Mouse (Mus musculus): ENCODE measurements around the gene Tcf19. TPM values are rescaled to one million over a fixed set of nuclear protein-coding genes. Genes with fewer than 3 reads are reported as not detected.
"Not testable (repeated sequence)": the region's sequence is repeated elsewhere in the genome, so short reads cannot be mapped to it uniquely, and the experiment has no call there.

The Tcf19 gene
- polyA plus RNA-seq, 1 experiment from 2014 or later, result 62.2 TPM

DNA sequence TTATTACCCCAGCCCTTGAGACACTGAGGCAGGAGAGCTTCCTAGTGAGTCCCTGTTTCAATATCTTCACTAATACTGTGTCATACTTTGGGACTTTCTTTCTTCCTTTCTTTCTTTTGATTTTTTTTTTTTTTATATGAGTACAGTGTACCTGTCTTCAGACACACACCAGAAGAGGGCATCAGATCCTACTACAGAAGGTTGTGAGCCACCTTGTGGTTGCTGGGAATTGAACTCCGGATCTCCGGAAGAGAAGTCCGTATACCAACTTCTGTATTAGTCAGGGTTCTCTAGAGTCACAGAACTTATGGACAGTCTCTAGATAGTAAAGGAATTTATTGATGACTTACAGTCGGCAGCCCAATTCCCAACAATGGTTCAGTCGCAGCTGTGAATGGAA, 8.3 kb downstream of the Tcf19 start:
- H3K4me2 ChIP-seq (ENCODE audit: low read depth, low read length); H3K36me3 ChIP-seq (replicated peaks; ENCODE audit: control insufficient read depth, insufficient read depth, low read depth, low read length); ATAC-seq (replicated peaks; ENCODE audit: insufficient number of reproducible peaks, low FRiP score, low TSS enrichment, low read depth); H3K4me3 ChIP-seq (ENCODE audit: low read depth, low read length); DNase-seq (ENCODE audit: low spot score); H3K27ac ChIP-seq (replicated peaks; ENCODE audit: low read depth, low read length); H3K4me1 ChIP-seq (ENCODE audit: control insufficient read depth, insufficient read depth, low read length); H3K9ac ChIP-seq (replicated peaks; ENCODE audit: low read length); H3K9me3 ChIP-seq (replicated peaks; ENCODE audit: control insufficient read depth, low read length): not testable (repeated sequence)
- WGBS, result 51% methylated on average over 4 of the region's 5 CpGs
- H3K27me3 ChIP-seq (ENCODE audit: control insufficient read depth, insufficient read depth, low read length), result peaks cover 26% of the 10 kb centered on the region

GRCm38 (mm10) chr17:35507556-35508260, 8.9 kb downstream of the Tcf19 start:
- Histone ChIP-seq H3K4me2 (ENCODE audit: low read depth, low read length) (no peak overlapping the region), H3K36me3 (replicated peaks; ENCODE audit: control insufficient read depth, insufficient read depth, low read depth, low read length) (no peaks in the 10 kb centered on the region; the same call in 1 of the 2 replicates), H3K9ac (replicated peaks; ENCODE audit: low read length) (no peak overlapping the region), H3K4me3 (ENCODE audit: low read depth, low read length) (no peak overlapping the region), H3K9me3 (replicated peaks; ENCODE audit: control insufficient read depth, low read length) (no peaks in the 10 kb centered on the region), H3K4me1 (ENCODE audit: control insufficient read depth, insufficient read depth, low read length) (no peaks in the 10 kb centered on the region), H3K27ac (replicated peaks; ENCODE audit: low read depth, low read length) (no peak overlapping the region), H3K27me3 (ENCODE audit: control insufficient read depth, insufficient read depth, low read length) (peaks cover 26% of the 10 kb centered on the region)
- ATAC-seq (replicated peaks; ENCODE audit: insufficient number of reproducible peaks, low FRiP score, low TSS enrichment, low read depth), result no peak
- 22% methylated on average over 13 of the region's 13 CpGs for WGBS
- DNase-seq (ENCODE audit: low spot score), result no peak

DNA sequence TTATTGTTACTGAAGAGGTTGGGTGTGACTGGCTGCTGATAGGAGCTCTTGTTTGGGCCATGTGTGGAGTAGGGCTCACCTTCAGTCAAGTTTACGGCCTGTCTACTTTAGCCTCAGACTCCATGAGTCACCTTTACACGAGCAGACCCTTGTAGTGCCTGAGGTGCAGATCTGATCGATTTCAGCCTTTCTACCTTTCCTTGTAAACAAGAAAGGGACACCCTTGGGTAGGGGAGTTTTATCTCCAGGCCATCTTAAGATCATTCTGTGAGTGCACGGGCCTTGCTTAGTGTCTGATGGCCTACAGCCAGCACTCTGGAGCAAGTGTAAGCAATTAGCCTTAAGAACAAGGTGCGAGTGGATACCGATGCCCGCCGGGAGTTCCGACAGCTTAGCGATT, 9.7 kb downstream of the Tcf19 start:
- Histone ChIP-seq H3K36me3 (replicated peaks; ENCODE audit: control insufficient read depth, insufficient read depth, low read depth, low read length) (no peaks in the 10 kb centered on the region), H3K9ac (replicated peaks; ENCODE audit: low read length) (no peak overlapping the region), H3K27ac (replicated peaks; ENCODE audit: low read depth, low read length) (no peak overlapping the region), H3K9me3 (replicated peaks; ENCODE audit: control insufficient read depth, low read length) (no peaks in the 10 kb centered on the region), H3K27me3 (ENCODE audit: control insufficient read depth, insufficient read depth, low read length) (peaks cover 26% of the 10 kb centered on the region), H3K4me2 (ENCODE audit: low read depth, low read length) (no peak overlapping the region), H3K4me3 (ENCODE audit: low read depth, low read length) (no peak overlapping the region), H3K4me1 (ENCODE audit: control insufficient read depth, insufficient read depth, low read length) (no peaks in the 10 kb centered on the region)
- DNase-seq (ENCODE audit: low spot score), result no peak
- no peak for ATAC-seq (replicated peaks; ENCODE audit: insufficient number of reproducible peaks, low FRiP score, low TSS enrichment, low read depth)
- WGBS, result 8% methylated on average over 10 of the region's 10 CpGs

DNA sequence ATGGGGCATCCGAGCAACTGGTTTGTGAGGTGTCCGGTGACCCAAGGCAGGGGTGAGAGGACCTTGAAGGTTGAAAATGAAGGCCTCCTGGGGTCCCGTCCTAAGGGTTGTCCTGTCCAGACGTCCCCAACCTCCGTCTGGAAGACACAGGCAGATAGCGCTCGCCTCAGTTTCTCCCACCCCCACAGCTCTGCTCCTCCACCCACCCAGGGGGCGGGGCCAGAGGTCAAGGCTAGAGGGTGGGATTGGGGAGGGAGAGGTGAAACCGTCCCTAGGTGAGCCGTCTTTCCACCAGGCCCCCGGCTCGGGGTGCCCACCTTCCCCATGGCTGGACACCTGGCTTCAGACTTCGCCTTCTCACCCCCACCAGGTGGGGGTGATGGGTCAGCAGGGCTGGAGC, 10.8 kb downstream of the Tcf19 start, which contains the start of gene Pou5f1:
TSS of gene Pou5f1 (plus strand) at position 243 of the 400 bp plus-strand sequence.
- H3K4me3 ChIP-seq (ENCODE audit: low read depth, low read length), result no peak within 1 kb of the TSS
- WGBS, result 17% methylated on average over 13 of the region's 13 CpGs
- no peak within 1 kb of the TSS for H3K9ac ChIP-seq (replicated peaks; ENCODE audit: low read length)
- no peak for ATAC-seq (replicated peaks; ENCODE audit: insufficient number of reproducible peaks, low FRiP score, low TSS enrichment, low read depth)
- H3K4me1 ChIP-seq (ENCODE audit: control insufficient read depth, insufficient read depth, low read length), result no peaks in the 10 kb centered on the region
- no peak within 1 kb of the TSS for H3K27ac ChIP-seq (replicated peaks; ENCODE audit: low read depth, low read length)
- peaks cover 26% of the 10 kb centered on the region for H3K27me3 ChIP-seq (ENCODE audit: control insufficient read depth, insufficient read depth, low read length)
- H3K4me2 ChIP-seq (ENCODE audit: low read depth, low read length), result no peak within 1 kb of the TSS
- no peak for DNase-seq (ENCODE audit: low spot score)
- H3K36me3 ChIP-seq (replicated peaks; ENCODE audit: control insufficient read depth, insufficient read depth, low read depth, low read length), result no peaks in the 10 kb centered on the region
- H3K9me3 ChIP-seq (replicated peaks; ENCODE audit: control insufficient read depth, low read length), result no peaks in the 10 kb centered on the region

DNA sequence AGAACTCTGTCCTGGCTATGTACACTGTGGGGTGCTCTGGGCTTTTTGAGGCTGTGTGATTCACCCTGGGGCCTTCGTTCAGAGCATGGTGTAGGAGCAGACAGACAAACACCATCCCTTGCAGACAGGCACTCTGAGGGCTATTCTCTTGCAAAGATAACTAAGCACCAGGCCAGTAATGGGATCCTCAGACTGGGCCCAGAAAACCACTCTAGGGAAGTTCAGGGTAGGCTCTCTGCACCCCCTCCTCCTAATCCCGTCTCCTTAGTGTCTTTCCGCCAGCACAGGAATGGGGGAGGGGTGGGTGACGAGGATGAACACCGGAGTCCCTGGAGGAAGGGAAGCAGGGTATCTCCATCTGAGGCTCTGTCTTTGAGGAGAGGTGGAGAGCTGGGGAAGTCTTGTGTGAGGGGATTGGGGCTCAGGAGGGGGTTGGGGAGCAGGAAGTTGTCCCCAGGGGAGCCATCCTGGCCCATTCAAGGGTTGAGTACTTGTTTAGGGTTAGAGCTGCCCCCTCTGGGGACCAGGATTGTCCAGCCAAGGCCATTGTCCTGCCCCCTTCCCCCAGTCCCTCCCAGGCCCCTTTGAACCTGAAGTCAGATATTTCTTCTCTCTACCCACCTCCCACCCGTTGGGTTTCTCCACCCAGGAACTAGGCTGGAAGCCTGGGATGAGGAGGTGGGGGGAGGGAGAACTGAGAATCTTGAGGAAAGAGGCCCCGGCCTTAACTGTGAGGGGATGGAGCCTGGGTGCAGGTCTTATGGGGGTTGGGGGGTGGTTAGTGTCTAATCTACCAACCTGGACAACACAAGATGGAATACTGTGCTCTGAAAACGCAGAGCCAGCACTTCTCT, 11.8 kb downstream of the Tcf19 start:
- Histone ChIP-seq H3K36me3 (replicated peaks; ENCODE audit: control insufficient read depth, insufficient read depth, low read depth, low read length) (no peaks in the 10 kb centered on the region), H3K4me1 (ENCODE audit: control insufficient read depth, insufficient read depth, low read length) (no peaks in the 10 kb centered on the region), H3K9me3 (replicated peaks; ENCODE audit: control insufficient read depth, low read length) (no peaks in the 10 kb centered on the region), H3K9ac (replicated peaks; ENCODE audit: low read length) (no peak overlapping the region), H3K27me3 (ENCODE audit: control insufficient read depth, insufficient read depth, low read length) (peaks cover 26% of the 10 kb centered on the region), H3K4me2 (ENCODE audit: low read depth, low read length) (no peak overlapping the region), H3K27ac (replicated peaks; ENCODE audit: low read depth, low read length) (no peak overlapping the region), H3K4me3 (ENCODE audit: low read depth, low read length) (no peak overlapping the region)
- WGBS, result 9% methylated on average over 8 of the region's 8 CpGs
- DNase-seq (ENCODE audit: low spot score) (no peak), ATAC-seq (replicated peaks; ENCODE audit: insufficient number of reproducible peaks, low FRiP score, low TSS enrichment, low read depth) (no peak)

DNA sequence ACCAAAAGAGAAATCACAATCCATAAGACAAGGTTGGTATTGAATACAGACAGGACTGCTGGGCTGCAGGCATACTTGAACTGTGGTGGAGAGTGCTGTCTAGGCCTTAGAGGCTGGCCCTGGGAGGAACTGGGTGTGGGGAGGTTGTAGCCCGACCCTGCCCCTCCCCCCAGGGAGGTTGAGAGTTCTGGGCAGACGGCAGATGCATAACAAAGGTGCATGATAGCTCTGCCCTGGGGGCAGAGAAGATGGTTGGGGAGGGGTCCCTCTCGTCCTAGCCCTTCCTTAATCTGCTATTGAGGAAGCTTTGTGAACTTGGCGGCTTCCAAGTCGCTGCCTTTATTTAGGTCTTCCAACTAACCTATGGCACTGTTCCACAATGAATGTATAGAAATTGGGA, 12.8 kb downstream of the Tcf19 start:
- H3K36me3 ChIP-seq (replicated peaks; ENCODE audit: control insufficient read depth, insufficient read depth, low read depth, low read length), result no peaks in the 10 kb centered on the region
- H3K27me3 ChIP-seq (ENCODE audit: control insufficient read depth, insufficient read depth, low read length), result peaks cover 26% of the 10 kb centered on the region
- DNase-seq (ENCODE audit: low spot score), result no peak
- 19% methylated on average over 5 of the region's 5 CpGs for WGBS
- no peak overlapping the region for H3K27ac ChIP-seq (replicated peaks; ENCODE audit: low read depth, low read length)
- no peaks in the 10 kb centered on the region for H3K4me1 ChIP-seq (ENCODE audit: control insufficient read depth, insufficient read depth, low read length)
- H3K9ac ChIP-seq (replicated peaks; ENCODE audit: low read length), result no peak overlapping the region
- H3K4me3 ChIP-seq (ENCODE audit: low read depth, low read length), result no peak overlapping the region
- no peak overlapping the region for H3K4me2 ChIP-seq (ENCODE audit: low read depth, low read length)
- no peak for ATAC-seq (replicated peaks; ENCODE audit: insufficient number of reproducible peaks, low FRiP score, low TSS enrichment, low read depth)
- H3K9me3 ChIP-seq (replicated peaks; ENCODE audit: control insufficient read depth, low read length), result no peaks in the 10 kb centered on the region

GRCm38 (mm10) chr17:35502762-35503161, 13.9 kb downstream of the Tcf19 start:
- Histone ChIP-seq H3K27ac (replicated peaks; ENCODE audit: low read depth, low read length) (peak overlapping the region; percentile 25; the same call in 1 of the 2 replicates), H3K4me3 (ENCODE audit: low read depth, low read length) (no peak overlapping the region), H3K4me1 (ENCODE audit: control insufficient read depth, insufficient read depth, low read length) (no peaks in the 10 kb centered on the region), H3K36me3 (replicated peaks; ENCODE audit: control insufficient read depth, insufficient read depth, low read depth, low read length) (no peaks in the 10 kb centered on the region), H3K9me3 (replicated peaks; ENCODE audit: control insufficient read depth, low read length) (no peaks in the 10 kb centered on the region), H3K4me2 (ENCODE audit: low read depth, low read length) (no peak overlapping the region), H3K27me3 (ENCODE audit: control insufficient read depth, insufficient read depth, low read length) (peaks cover 22% of the 10 kb centered on the region), H3K9ac (replicated peaks; ENCODE audit: low read length) (0 out of 2 replicates have a peak overlapping the region, but pooled peaks have one; percentile 5)
- 40% methylated on average over 5 of the region's 5 CpGs for WGBS
- DNase-seq (ENCODE audit: low spot score) (no peak), ATAC-seq (replicated peaks; ENCODE audit: insufficient number of reproducible peaks, low FRiP score, low TSS enrichment, low read depth) (no peak)

DNA sequence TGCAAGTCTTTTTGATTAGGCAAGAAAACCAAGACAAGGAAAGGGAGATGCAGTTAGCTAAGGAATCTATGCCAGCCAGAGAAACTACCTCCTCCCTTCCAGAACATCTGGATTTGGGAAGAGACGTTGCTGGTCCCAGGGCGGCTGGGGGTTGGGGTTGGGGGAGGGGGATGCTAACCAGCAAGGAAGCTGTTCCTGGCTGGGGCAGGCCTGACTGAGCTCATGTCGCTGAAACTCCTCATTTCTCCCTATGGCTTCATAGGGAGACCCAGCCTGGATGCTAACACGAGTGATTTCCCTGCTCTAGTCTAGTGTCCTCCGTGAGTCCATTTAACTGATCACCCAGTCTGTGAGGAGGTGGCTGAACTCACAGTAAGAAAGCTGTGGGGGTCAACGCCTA, 14.4 kb downstream of the Tcf19 start:
- Histone ChIP-seq H3K4me1 (ENCODE audit: control insufficient read depth, insufficient read depth, low read length) (no peaks in the 10 kb centered on the region), H3K9ac (replicated peaks; ENCODE audit: low read length) (peak overlapping the region; percentile 5; the same call in 1 of the 2 replicates), H3K9me3 (replicated peaks; ENCODE audit: control insufficient read depth, low read length) (no peaks in the 10 kb centered on the region), H3K27ac (replicated peaks; ENCODE audit: low read depth, low read length) (peak overlapping the region; percentile 25; the same call in 1 of the 2 replicates), H3K27me3 (ENCODE audit: control insufficient read depth, insufficient read depth, low read length) (peaks cover 18% of the 10 kb centered on the region), H3K4me2 (ENCODE audit: low read depth, low read length) (no peak overlapping the region), H3K36me3 (replicated peaks; ENCODE audit: control insufficient read depth, insufficient read depth, low read depth, low read length) (no peaks in the 10 kb centered on the region), H3K4me3 (ENCODE audit: low read depth, low read length) (no peak overlapping the region)
- 2% methylated on average over 6 of the region's 6 CpGs for WGBS
- ATAC-seq (replicated peaks; ENCODE audit: insufficient number of reproducible peaks, low FRiP score, low TSS enrichment, low read depth) (peak; percentile 73; the same call in 1 of the 2 replicates), DNase-seq (ENCODE audit: low spot score) (peak; percentile 80)
